Mouse (Mus musculus) forebrain, embryonic 15.5 days (tissue): ENCODE results near the gene Bst1. TPM values are rescaled to one million over a fixed set of nuclear protein-coding genes. Genes with fewer than 3 reads are reported as not detected.

Experiments
- ATAC-seq: fragments of 200-750 bp; cut with Nextera tagmentation; replicated peaks from 2 replicates; pipeline ENCODE4 v1.8.0; 2017; ENCODE audit warnings: mild to moderate bottlenecking, moderate TSS enrichment, moderate library complexity
- H3K27ac ChIP-seq: fragments of 300-500 bp; sonication (generic); replicated peaks from 2 replicates; pipeline ENCODE4 v1.5.1; 2015; ENCODE audit warnings: mild to moderate bottlenecking, inconsistent platforms
- H3K27me3 ChIP-seq: fragments of 300-500 bp; sonication (generic); 2 replicates; pipeline ENCODE4 v1.6.1; 2015; ENCODE audit warnings: inconsistent platforms
- H3K36me3 ChIP-seq: fragments of 300-500 bp; sonication (generic); 2 replicates; pipeline ENCODE4 v1.6.1; 2015; ENCODE audit warnings: mild to moderate bottlenecking, inconsistent platforms
- H3K4me1 ChIP-seq: fragments of 300-500 bp; sonication (generic); 2 replicates; pipeline ENCODE4 v1.6.1; 2015; ENCODE audit warnings: inconsistent platforms
- H3K4me2 ChIP-seq: fragments of 300-500 bp; sonication (generic); replicated peaks from 2 replicates; pipeline ENCODE4 v1.6.1; 2015; ENCODE audit warnings: mild to moderate bottlenecking, inconsistent platforms
- H3K4me3 ChIP-seq: fragments of 300-500 bp; sonication (generic); 2 replicates; pipeline ENCODE4 v1.5.1; 2015; ENCODE audit warnings: mild to moderate bottlenecking, inconsistent platforms
- H3K9ac ChIP-seq: fragments of 300-500 bp; sonication (generic); replicated peaks from 2 replicates; pipeline ENCODE4 v1.6.1; 2015; ENCODE audit warnings: mild to moderate bottlenecking, inconsistent platforms
- H3K9me3 ChIP-seq: fragments of 300-500 bp; sonication (generic); 2 replicates; pipeline ENCODE4 v1.6.1; 2016; ENCODE audit warnings: inconsistent platforms
- WGBS: fragments of 180-500 bp; shearing (Covaris S2); methylation state at CpG from one replicate; pipeline ENCODE4 v1.1.7; 2015; ENCODE audit warnings: mixed read lengths; 5-methylcytosine and 5-hydroxymethylcytosine counted together
- polyA plus RNA-seq: library from polyadenylated mRNA; unstranded; fragments of >200 nt; fragmentation: Nextera tagmentation; extraction: Ambion mirVana; gene quantifications from 2 replicates; pipeline ENCODE4 v1.2.1, GENCODE M21; 2015

Bst1 gene
- polyA plus RNA-seq, 1 experiment from 2014 or later, result not detected

DNA sequence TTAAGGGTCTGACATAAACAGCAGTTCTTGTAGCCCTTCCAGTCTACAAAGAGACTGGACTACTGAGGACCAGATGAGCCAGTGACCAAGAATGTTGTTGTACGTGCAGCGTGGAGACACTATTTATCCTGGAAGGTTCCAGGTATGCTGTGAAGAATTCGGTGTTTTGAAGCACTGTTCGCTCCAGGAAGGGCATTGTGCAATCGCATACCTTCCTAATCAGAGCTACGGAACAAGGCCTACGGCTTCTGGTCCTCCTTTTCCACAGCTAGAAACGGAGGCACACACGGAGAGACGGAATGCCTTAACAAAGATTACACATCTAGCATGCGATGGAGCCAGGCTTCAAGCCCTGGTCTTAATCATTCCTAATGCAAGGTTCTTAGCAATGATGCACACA lies 2.1 kb downstream of the Bst1 start:
- H3K9ac ChIP-seq, result no peak overlapping the region
- no peaks in the 10 kb centered on the region for H3K27me3 ChIP-seq
- H3K27ac ChIP-seq, result no peak overlapping the region
- H3K4me3 ChIP-seq, result no peak overlapping the region
- H3K4me1 ChIP-seq, result no peaks in the 10 kb centered on the region
- 93% methylated on average over 11 of the region's 11 CpGs for WGBS
- no peak overlapping the region for H3K4me2 ChIP-seq
- no peak for ATAC-seq
- H3K9me3 ChIP-seq, result no peaks in the 10 kb centered on the region
- no peaks in the 10 kb centered on the region for H3K36me3 ChIP-seq

DNA sequence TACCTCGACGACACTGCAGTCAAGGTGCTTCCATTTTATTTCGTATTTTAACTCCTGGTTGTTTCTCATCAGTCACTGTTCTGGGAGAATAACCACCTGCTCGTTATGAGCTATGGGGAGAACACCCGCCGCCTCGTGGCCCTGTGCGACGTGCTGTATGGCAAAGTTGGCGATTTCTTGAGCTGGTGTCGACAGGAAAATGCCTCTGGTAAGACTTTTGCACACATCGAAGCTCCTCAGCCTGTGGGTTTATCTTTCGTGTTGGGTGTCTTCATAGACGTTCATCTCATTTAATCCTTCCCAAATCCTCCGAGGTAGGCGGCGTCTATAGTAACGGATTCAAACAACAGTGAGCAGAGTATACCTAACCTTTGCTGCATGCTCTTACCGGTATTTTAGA lies 2.9 kb downstream of the Bst1 start, which contains the start of gene Fbxl5:
Gene Fbxl5 (minus strand): TSS at position 101 of the 400 bp plus-strand sequence.
- Histone ChIP-seq H3K4me1 (no peaks in the 10 kb centered on the region), H3K4me2 (no peak within 1 kb of the TSS), H3K27me3 (no peaks in the 10 kb centered on the region), H3K27ac (no peak within 1 kb of the TSS), H3K36me3 (no peaks in the 10 kb centered on the region), H3K9ac (no peak within 1 kb of the TSS), H3K9me3 (no peaks in the 10 kb centered on the region), H3K4me3 (no peak within 1 kb of the TSS)
- WGBS, result 82% methylated on average over 19 of the region's 19 CpGs
- no peak for ATAC-seq

DNA sequence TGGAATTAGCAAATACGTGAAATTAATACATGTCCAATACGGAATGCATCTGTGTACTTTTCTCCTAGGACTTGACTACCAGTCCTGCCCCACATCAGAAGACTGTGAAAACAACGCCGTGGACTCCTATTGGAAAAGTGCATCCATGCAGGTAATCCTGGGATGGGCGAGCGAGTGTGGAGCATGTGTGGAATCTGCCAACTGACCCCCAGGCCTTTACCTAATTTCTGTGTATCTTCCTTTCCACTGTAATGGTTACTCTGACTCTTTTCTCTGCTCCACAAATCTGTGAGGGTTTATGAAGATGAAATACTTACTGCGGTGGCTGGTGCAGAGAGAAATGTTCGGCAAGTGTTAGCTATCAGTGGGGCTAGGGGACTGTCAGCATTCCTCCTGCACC lies 3.5 kb downstream of the Bst1 start:
- Histone ChIP-seq H3K36me3 (no peaks in the 10 kb centered on the region), H3K4me2 (no peak overlapping the region), H3K27ac (no peak overlapping the region), H3K9me3 (no peaks in the 10 kb centered on the region), H3K4me3 (no peak overlapping the region), H3K27me3 (no peaks in the 10 kb centered on the region), H3K9ac (no peak overlapping the region), H3K4me1 (no peaks in the 10 kb centered on the region)
- 70% methylated on average over 8 of the region's 8 CpGs for WGBS
- no peak for ATAC-seq

DNA sequence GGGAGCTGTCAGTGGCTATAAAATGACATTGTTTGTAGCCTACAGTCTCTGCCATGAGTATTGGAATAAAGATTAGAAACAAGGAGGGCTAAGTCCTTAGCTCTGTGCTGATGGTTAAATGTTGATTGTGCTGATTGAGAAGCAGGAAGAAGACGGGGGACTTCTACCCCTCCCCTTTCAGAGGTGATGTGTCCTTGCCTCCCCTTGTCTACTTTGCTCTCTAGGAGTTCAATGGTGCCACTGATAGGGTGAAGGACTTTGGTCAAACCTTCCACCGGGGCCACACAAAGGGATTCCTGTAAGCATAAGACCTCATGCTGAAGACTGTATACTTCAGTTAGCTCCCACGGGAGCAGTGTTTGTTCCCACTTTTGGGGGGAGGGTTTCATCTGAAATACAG lies 4.1 kb downstream of the Bst1 start:
- no peak overlapping the region for H3K4me3 ChIP-seq
- no peaks in the 10 kb centered on the region for H3K9me3 ChIP-seq
- no peaks in the 10 kb centered on the region for H3K4me1 ChIP-seq
- no peak for ATAC-seq
- 82% methylated on average over 3 of the region's 3 CpGs for WGBS
- no peak overlapping the region for H3K4me2 ChIP-seq
- H3K27me3 ChIP-seq, result no peaks in the 10 kb centered on the region
- no peak overlapping the region for H3K9ac ChIP-seq
- no peak overlapping the region for H3K27ac ChIP-seq
- H3K36me3 ChIP-seq, result no peaks in the 10 kb centered on the region

DNA sequence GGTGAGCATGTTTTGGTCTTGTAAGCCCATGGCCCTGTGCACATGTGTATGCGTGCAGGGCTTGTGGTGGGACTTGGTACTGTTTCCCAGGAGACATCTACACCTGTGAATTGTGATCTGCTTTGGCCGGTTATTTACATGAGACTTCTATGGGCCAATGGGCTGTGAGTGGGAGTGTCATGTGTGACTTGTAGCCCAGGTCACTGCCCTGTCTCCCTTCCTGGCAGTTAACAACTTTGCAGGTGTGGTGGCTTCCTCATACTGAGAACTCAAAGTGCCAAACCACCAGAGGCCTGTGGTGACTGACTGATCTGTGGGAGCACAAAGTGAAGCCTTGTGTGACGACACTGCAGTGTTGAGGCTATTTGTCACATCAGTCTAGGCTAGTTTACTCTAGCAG lies 5.9 kb downstream of the Bst1 start:
- Histone ChIP-seq H3K4me3 (no peak overlapping the region), H3K27me3 (no peaks in the 10 kb centered on the region), H3K4me2 (no peak overlapping the region), H3K27ac (no peak overlapping the region), H3K9me3 (no peaks in the 10 kb centered on the region), H3K9ac (no peak overlapping the region), H3K4me1 (no peaks in the 10 kb centered on the region), H3K36me3 (no peaks in the 10 kb centered on the region)
- 89% methylated on average over 3 of the region's 3 CpGs for WGBS
- ATAC-seq, result no peak

DNA sequence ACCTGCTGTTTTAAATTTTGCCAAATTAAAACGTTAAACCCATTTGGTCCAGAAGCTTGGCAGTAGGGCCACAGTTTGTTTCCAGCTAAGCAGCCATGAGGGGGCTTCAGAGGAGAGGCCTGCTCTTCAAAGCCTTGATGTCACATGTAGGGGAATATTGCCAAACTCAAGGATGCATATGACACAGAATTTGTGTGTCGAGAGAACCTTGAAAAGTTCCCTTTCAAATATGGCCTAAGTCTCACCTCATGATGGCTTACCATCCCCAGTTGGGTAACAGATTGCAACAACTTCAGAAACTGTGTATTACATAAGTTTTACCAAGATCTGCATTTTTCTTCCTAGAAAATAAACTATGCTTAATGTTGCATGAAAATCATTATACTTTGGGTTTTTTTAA lies 8.2 kb downstream of the Bst1 start:
- Histone ChIP-seq H3K36me3 (no peaks in the 10 kb centered on the region), H3K4me3 (no peak overlapping the region), H3K27ac (no peak overlapping the region), H3K4me1 (no peaks in the 10 kb centered on the region), H3K4me2 (no peak overlapping the region), H3K27me3 (no peaks in the 10 kb centered on the region), H3K9me3 (no peaks in the 10 kb centered on the region), H3K9ac (no peak overlapping the region)
- 91% methylated on average over 2 of the region's 2 CpGs for WGBS
- no peak for ATAC-seq

DNA sequence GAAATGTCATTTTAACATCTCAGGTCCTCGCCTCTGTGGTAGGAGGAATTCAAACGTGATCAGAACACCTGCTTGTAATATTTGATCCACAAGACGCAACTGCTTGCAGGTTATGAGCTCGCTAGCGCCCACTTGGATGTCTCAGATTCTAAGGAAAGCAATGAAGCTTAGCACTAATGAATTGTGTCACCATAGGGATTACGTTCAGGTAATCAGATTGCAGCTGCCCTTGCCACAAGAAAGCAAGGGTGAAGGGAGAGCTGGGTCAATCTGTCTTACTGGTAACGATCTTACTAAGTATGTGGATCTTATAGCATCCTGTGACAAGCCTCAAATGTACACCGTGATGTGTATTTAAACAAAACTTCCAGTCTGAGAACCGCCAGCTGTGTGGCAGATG lies 8.7 kb downstream of the Bst1 start:
- no peak for ATAC-seq

DNA sequence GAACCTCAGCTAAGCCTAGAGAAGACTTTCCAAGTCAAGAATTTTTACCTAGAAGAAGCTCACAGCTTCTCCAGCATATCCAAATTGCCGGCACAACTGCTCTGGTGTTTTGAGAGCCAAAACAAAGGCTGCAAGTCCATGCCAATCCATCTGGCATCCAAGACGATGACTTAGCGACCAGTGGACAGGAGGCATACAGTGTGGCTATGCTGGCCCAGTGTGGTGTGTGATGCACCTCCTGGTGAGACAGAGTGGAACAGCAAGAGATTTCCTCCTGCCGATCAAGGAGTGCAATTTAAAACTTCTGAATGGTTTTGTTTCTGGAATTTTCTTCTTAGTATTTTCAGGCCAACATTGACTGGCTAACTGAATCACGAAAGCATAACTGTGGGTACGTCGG lies 17.9 kb downstream of the Bst1 start:
- H3K27me3 ChIP-seq, result no peaks in the 10 kb centered on the region
- H3K4me3 ChIP-seq, result no peak overlapping the region
- no peaks in the 10 kb centered on the region for H3K4me1 ChIP-seq
- H3K36me3 ChIP-seq, result no peaks in the 10 kb centered on the region
- H3K27ac ChIP-seq, result no peak overlapping the region
- ATAC-seq, result no peak
- H3K9me3 ChIP-seq, result no peaks in the 10 kb centered on the region
- no peak overlapping the region for H3K9ac ChIP-seq
- no peak overlapping the region for H3K4me2 ChIP-seq
- 87% methylated on average over 7 of the region's 7 CpGs for WGBS

More for the DNA sequence above, 8.7 kb downstream of the Bst1 start:
- WGBS, result 80% methylated on average over 9 of the region's 9 CpGs
- Histone ChIP-seq H3K9me3 (no peaks in the 10 kb centered on the region), H3K27me3 (no peaks in the 10 kb centered on the region), H3K27ac (no peak overlapping the region), H3K36me3 (no peaks in the 10 kb centered on the region), H3K4me3 (no peak overlapping the region), H3K4me1 (no peaks in the 10 kb centered on the region), H3K4me2 (no peak overlapping the region), H3K9ac (no peak overlapping the region)

DNA sequence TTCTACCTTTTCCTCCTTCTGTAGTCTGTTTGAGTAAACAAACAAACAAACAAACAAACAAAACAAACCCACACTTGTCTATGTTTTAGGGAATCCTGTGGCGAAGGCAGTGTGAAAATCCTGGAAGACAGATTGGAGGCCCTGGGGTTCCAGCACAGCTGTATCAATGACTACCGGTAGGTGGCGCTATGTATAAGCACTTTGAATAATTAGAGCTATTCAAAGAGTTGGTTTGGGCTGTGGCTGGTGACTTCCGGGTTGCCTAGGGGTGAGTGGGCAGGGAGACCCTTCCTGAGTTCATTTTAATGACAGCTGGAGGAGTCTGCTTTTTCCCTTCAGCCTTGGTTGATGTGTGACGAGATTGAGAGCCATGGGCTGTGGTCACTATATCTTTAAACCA lies 18.7 kb downstream of the Bst1 start:
- Histone ChIP-seq H3K27me3 (no peaks in the 10 kb centered on the region), H3K9me3 (no peaks in the 10 kb centered on the region), H3K9ac (no peak overlapping the region), H3K36me3 (no peaks in the 10 kb centered on the region), H3K4me2 (no peak overlapping the region), H3K27ac (no peak overlapping the region), H3K4me1 (no peaks in the 10 kb centered on the region), H3K4me3 (no peak overlapping the region)
- whole genome bisulfite sequencing, result 51% methylated on average over 5 of the region's 5 CpGs
- no peak for ATAC-seq

DNA sequence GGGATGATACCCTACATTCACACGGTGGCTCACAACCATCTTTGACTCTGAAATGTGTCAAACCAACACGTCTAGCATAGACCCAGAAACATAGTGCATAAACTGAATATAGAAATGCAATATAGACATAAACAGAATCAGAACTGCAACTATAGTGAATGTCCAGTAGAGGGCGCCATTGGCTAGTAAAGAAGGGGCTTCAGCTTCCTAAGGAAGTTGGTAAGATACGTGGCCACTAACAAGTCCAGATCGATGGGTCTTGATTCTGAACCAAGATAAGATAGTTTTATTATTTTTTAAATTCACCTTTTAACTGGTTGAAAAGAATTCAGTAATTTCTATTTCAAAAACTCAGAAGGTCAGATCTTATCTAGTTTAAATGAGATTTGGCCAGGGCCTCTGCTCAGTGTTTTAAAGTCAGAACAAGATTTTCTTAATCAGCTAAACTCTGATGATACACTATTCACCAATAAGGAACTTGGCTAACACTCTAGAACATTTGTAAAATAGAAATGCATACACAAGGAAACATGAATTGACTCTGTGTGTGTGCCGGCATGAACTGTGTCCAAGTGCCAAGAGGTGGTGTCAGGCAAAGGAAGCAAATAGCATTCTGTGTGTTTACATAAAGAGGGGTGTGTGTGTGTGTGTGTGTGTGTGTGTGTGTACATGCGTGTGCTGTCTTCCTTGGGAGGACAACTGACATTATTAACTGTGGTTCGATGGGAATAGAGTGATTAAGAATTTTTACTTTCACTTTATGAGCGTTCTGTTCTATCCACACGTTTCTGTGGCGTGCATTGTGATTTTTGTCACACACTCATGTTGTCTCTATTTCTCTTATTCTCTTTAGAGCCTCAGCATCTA lies 22.7 kb downstream of the Bst1 start:
- H3K9me3 ChIP-seq, result no peaks in the 10 kb centered on the region
- H3K9ac ChIP-seq, result no peak overlapping the region
- ATAC-seq, result no peak
- no peaks in the 10 kb centered on the region for H3K4me1 ChIP-seq
- 53% methylated on average over 11 of the region's 11 CpGs for WGBS
- H3K36me3 ChIP-seq, result no peaks in the 10 kb centered on the region
- H3K27me3 ChIP-seq, result no peaks in the 10 kb centered on the region
- H3K27ac ChIP-seq, result no peak overlapping the region
- H3K4me3 ChIP-seq, result no peak overlapping the region
- no peak overlapping the region for H3K4me2 ChIP-seq

DNA sequence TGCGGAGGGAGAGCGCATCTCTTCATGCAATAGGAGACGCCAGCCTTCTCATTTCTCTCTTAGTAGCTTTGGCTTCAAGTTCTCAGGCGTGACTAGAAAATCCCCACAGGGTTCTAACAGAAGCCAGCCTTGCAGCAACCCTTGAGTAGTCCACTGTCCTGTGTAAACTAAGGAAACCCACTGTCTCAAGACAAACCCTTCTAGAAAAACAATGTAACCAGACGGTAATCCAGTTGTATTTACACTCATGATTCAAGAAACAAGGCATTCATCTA lies 23.3 kb downstream of the Bst1 start:
- Histone ChIP-seq H3K27ac (no peak overlapping the region), H3K4me2 (no peak overlapping the region), H3K4me1 (no peaks in the 10 kb centered on the region), H3K4me3 (no peak overlapping the region), H3K36me3 (no peaks in the 10 kb centered on the region), H3K9ac (no peak overlapping the region), H3K9me3 (no peaks in the 10 kb centered on the region), H3K27me3 (no peaks in the 10 kb centered on the region)
- 83% methylated on average over 5 of the region's 5 CpGs for WGBS
- ATAC-seq, result no peak

DNA sequence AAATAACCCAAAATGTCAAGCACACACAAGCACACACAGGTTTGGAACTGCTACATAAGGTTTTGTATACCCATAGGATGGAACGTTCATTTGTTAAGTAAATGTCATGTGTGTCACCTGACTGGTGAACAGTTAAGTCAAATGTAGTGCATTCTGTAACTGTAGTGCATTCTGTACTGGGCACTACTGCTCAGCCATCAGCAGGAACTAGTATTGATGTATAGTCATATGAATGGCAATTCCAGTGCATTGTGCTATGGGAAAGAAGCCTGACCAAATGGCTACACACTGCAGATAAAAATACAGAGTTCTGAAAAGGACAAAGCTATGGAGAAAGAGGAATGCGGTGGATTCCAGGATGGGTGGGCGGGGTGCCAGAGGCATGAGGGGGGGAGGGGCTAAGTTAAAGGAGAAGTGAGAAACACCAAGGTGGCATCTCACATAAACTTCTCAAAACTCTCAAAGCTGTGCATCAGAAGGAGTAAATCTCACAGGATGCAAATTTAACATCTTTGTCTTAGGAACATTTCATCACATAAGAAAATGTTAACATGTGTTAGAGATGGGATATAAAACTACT lies 24.0 kb downstream of the Bst1 start:
- Histone ChIP-seq H3K27ac (no peak overlapping the region), H3K4me1 (no peaks in the 10 kb centered on the region), H3K27me3 (no peaks in the 10 kb centered on the region), H3K9ac (no peak overlapping the region), H3K4me3 (no peak overlapping the region), H3K4me2 (no peak overlapping the region), H3K36me3 (no peaks in the 10 kb centered on the region), H3K9me3 (no peaks in the 10 kb centered on the region)
- WGBS, result 71% methylated on average over 3 of the region's 3 CpGs
- ATAC-seq, result no peak

DNA sequence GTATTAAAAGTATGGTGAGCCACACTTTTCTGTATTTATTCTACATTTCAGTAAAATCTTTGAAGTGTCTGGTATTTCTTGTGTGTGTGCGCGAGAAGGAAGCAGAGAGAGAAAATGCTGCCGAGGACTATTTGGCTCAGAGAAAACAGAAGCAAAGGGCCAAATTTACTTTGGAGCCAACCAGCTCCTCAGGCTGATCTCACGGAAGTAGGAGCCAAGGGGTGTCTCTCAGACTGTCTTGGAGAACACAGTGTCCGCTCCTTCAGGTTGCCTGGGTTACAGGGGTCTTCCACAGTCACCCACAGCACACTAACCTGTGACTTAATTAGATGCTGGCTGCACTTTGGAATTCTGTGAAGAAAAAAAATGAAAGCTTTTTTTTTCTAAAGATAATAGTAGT lies 26.4 kb downstream of the Bst1 start:
- Histone ChIP-seq H3K4me3 (no peak overlapping the region), H3K36me3 (no peaks in the 10 kb centered on the region), H3K4me2 (no peak overlapping the region), H3K9me3 (no peaks in the 10 kb centered on the region), H3K27me3 (no peaks in the 10 kb centered on the region), H3K9ac (no peak overlapping the region), H3K27ac (no peak overlapping the region), H3K4me1 (no peaks in the 10 kb centered on the region)
- ATAC-seq, result no peak
- WGBS, result 82% methylated on average over 5 of the region's 5 CpGs
